ENCODE assay signal across 18 mouse cellular contexts in genomic region chr5:30545698-30546097, GRCm38 (mm10). TPM values are rescaled to one million over a fixed set of nuclear protein-coding genes. Genes with fewer than 3 reads are reported as not detected.
DNase-seq lines count a peak whose midpoint lies in the region; ATAC-seq lines count a peak whose summit lies in the region.
"Had no signal": no experiment of that assay in that cellular context is flagged by ENCODE, and none has a peak within 500 bp of the region (broad histone marks: within the 10 kb centered on the region; RNA-seq: fewer than 3 reads in every experiment).

Gene Cib4, minus strand, starts transcription at chr5:30545836.

- no peak within 1 kb of the TSS for H3K9ac ChIP-seq in intestine, embryonic 15.5 days
- H3K9ac ChIP-seq: embryonic facial prominence, embryonic 12.5 days; liver, embryonic 15.5 days; midbrain, embryonic 13.5 days; neural tube, embryonic 13.5 days had no signal

- no peak within 1 kb of the TSS for H3K27ac ChIP-seq in intestine, embryonic 15.5 days
- H3K27ac ChIP-seq: embryonic facial prominence, embryonic 12.5 days; liver, embryonic 15.5 days; midbrain, embryonic 13.5 days; neural tube, embryonic 13.5 days had no signal

- ATAC-seq in intestine, embryonic 15.5 days = no peak
- ATAC-seq: forebrain, embryonic 14.5 days; midbrain, embryonic 13.5 days had no signal

- H3K4me1 ChIP-seq in intestine, embryonic 15.5 days (replicated peaks) = no peaks in the 10 kb centered on the region
- H3K4me1 ChIP-seq: liver, embryonic 15.5 days; midbrain, embryonic 13.5 days; neural tube, embryonic 13.5 days had no signal

- no peaks in the 10 kb centered on the region for H3K27me3 ChIP-seq in intestine, embryonic 15.5 days (replicated peaks)
- H3K27me3 ChIP-seq: embryonic facial prominence, embryonic 12.5 days; midbrain, embryonic 13.5 days; neural tube, embryonic 13.5 days had no signal

- peak; percentile 77 to 91 for DNase-seq in adrenal gland, adult (ENCODE audit: inconsistent age in 2 of 2, low spot score in 1 of 2)
- DNase-seq in adrenal gland, postnatal 4 days (ENCODE audit: low spot score in 2 of 2) = no peak
- peak; percentile 69 to 82 for DNase-seq in lung, adult 18-20 months
- no peak for DNase-seq in lung, postnatal 14 days
- peak; percentile 9 for DNase-seq in embryo, embryonic 11 days
- peak; percentile 75 for DNase-seq in lung, postnatal 25 days (ENCODE audit: low spot score)
- no peak for DNase-seq in spleen, postnatal 10 days (ENCODE audit: low spot score in 2 of 2)
- DNase-seq: gastrocnemius, postnatal 10 days; heart, postnatal 10 days; kidney, postnatal 4 days; right cerebral cortex, adult 18-20 months had no signal

- H3K4me3 ChIP-seq in intestine, embryonic 15.5 days (replicated peaks) = no peak within 1 kb of the TSS
- H3K4me3 ChIP-seq: embryonic facial prominence, embryonic 12.5 days; liver, embryonic 15.5 days; midbrain, embryonic 13.5 days; neural tube, embryonic 13.5 days had no signal

- WGBS in intestine, embryonic 15.5 days = 38% methylated on average over 2 of the region's 2 CpGs

- H3K4me2 ChIP-seq in intestine, embryonic 15.5 days (replicated peaks) = no peak within 1 kb of the TSS
- H3K4me2 ChIP-seq: embryonic facial prominence, embryonic 12.5 days; liver, embryonic 15.5 days; midbrain, embryonic 13.5 days; neural tube, embryonic 13.5 days had no signal

- no peaks in the 10 kb centered on the region for H3K36me3 ChIP-seq in intestine, embryonic 15.5 days
- H3K36me3 ChIP-seq: embryonic facial prominence, embryonic 12.5 days; liver, embryonic 15.5 days; midbrain, embryonic 13.5 days; neural tube, embryonic 13.5 days had no signal

- no peaks in the 10 kb centered on the region for H3K9me3 ChIP-seq in intestine, embryonic 15.5 days
- H3K9me3 ChIP-seq: embryonic facial prominence, embryonic 12.5 days; liver, embryonic 15.5 days; midbrain, embryonic 13.5 days; neural tube, embryonic 13.5 days had no signal

RNA-seq across cellular contexts. Expression of gene Cib4, which starts in this region (rescaled TPM):
- total RNA-seq in adrenal gland, postnatal 4 days (2021) = under 1 TPM; 0.53 to 0.99 TPM
- not detected in 2 replicates for polyA plus RNA-seq in intestine, embryonic 15.5 days (2015; fragmentation: Nextera tagmentation; extraction: Ambion mirVana)
- total RNA-seq: gastrocnemius, postnatal 10 days; heart, postnatal 10 days; left cerebral cortex, postnatal 14 days had no signal
- polyA plus RNA-seq: embryonic facial prominence, embryonic 12.5 days; forebrain, embryonic 14.5 days; liver, embryonic 15.5 days; midbrain, embryonic 13.5 days; neural tube, embryonic 13.5 days had no signal

Comparison
In these comparisons a context has a peak if more than half of its experiments do, and no peak if none do; other contexts are left out.
1. DNase-seq: peak in adrenal gland, adult (2 of 2), lung, adult 18-20 months (2 of 2), embryo, embryonic 11 days (single experiment) and lung, postnatal 25 days (single experiment); none in adrenal gland, postnatal 4 days (0 of 2), lung, postnatal 14 days (single experiment) and spleen, postnatal 10 days (0 of 2).